Mouse (Mus musculus): ENCODE results near the gene Gp1bb.

Gene Gp1bb

GRCm38 (mm10) chr16:18581050-18581622, 41.1 kb downstream of the Gp1bb start:
- DNase-seq (ENCODE audit: low read depth, low spot score) = no peak

- no peak for DNase-seq (ENCODE audit: low read depth, low spot score)
These were observed 41.8 kb downstream of the Gp1bb start for GRCm38 (mm10) chr16:18580389-18580788.

DNA sequence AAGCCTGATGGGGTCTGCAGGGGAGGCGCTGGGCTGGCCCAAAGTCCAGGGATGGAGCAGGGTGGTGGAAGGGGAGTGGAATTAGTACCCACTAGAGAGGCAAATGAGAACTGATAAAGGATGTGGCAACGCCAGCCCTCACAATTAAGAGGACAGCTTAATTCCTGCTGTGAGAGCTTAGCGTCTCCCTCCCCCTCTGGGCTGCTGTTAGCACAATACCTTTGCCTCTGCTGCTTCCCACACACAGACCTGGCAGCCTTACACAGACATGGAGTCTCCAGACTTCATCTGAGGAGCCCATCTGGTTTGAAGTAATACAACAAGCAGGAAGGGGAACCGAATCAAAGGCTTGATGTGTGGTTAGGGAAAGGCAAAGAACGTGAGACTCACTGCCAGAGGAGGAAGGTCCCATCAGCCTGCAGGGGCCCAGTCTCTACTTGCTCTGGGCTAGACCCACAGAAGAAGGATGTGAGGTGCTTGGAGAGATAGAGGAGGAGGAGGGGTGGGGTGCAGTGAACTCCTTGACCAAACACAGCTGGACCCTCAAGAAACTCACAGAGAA, 44.5 kb downstream of the Gp1bb start:
- DNase-seq (ENCODE audit: low read depth, low spot score) = no peak

DNA sequence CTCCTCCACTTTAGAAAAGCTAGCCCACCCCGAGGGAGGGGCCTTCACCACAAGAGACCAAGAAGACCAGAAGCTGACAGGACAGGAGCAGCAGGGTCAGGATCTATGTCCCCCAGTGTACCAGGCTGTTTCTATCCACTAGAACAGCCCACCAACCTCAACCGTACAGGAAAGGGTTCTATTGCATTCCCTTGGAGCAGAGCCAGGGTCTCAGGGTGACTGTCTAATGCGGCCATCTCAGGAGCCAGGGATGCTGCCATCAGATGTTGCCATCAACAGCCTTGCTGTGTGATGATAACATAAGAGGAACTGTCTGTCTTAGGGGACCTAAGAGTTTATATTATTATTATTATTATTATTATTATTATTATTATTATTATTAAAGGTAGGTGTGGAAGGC, 45.1 kb downstream of the Gp1bb start:
- no peak for DNase-seq (ENCODE audit: low read depth, low spot score)

- DNase-seq (ENCODE audit: low read depth, low spot score) = no peak
These were observed 48.0 kb downstream of the Gp1bb start for GRCm38 (mm10) chr16:18574196-18574595.

Data from brain, embryonic 18.5 days (tissue).